Mouse (Mus musculus) neutrophil, adult 5-6 weeks (primary cell): ENCODE results near the gene Blnk. TPM values are rescaled to one million over a fixed set of nuclear protein-coding genes. Genes with fewer than 3 reads are reported as not detected.
A peak's percentile ranks its signal among the peaks of the same experiment; 100 is the strongest.

ENCODE experiments used
- ATAC-seq: fragments of 151-379, 151-347 bp; 2 replicates; pipeline ENCODE4 v1.8.0; 2017; ENCODE audit warnings: mild to moderate bottlenecking, moderate TSS enrichment; ENCODE audit not compliant: insufficient number of reproducible peaks, poor library complexity, low FRiP score, severe bottlenecking; ENCODE audit errors: extremely low read depth
- total RNA-seq: library from RNA; stranded (forward); fragments of 200-1000 nt; gene quantifications from 2 replicates; pipeline ENCODE4 v1.2.3, GENCODE M21; 2017

Blnk gene
- total RNA-seq, 1 experiment from 2014 or later = 203 TPM

GRCm38 (mm10) chr19:40976946-40977917 lies 17.1 kb downstream of the Blnk start:
- no peak for ATAC-seq

GRCm38 (mm10) chr19:40971273-40971914 lies 22.9 kb downstream of the Blnk start:
- ATAC-seq = no peak

- no peak for ATAC-seq
Measured at GRCm38 (mm10) chr19:40970775-40971174, 23.6 kb downstream of the Blnk start.

GRCm38 (mm10) chr19:40970301-40970700 lies 24.0 kb downstream of the Blnk start:
- ATAC-seq = peak; percentile 44; the same call in 1 of the 2 replicates

DNA sequence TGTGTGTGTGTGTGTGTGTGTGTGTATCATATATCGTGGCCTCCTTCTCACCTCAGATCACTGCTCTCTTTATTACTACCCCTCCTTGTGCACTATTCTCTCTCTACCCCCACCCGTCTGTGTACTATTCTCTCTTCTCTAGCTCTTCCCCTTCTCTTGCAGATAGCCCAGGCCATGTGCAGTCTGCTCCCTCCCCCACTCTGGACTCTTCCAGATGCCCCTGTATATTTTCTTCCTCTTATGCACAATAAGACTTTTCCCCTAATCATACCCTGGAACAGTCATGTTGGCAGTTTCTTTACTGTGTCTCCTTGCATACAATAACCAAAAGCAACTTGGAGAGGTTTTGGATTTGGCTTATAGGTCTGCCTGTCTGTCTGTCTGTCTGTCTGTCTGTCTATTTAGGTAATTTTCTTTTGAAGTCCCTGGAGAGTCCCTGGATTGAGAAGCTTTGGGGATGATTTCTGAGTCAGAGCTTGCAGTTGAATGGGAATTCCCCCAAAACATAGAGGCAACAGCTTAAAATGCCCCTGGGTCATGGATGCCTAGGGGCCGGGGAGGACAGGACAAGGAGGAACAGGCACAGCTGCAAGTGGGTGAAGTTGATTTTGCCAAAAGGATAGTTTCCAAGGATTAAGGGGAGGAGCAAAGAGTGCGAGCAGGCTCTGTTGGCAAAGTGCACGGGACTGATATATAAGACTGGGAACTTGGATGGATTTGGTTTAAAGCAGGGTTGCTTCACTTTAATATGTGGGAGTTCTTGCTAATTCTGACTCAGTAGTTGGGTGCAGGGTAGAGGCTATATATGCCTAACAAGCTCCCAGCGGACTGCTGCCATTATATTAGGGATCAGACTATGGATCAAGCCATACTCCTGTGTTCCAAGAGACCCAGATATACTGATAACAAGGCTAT lies 29.1 kb downstream of the Blnk start:
- no peak for ATAC-seq

DNA sequence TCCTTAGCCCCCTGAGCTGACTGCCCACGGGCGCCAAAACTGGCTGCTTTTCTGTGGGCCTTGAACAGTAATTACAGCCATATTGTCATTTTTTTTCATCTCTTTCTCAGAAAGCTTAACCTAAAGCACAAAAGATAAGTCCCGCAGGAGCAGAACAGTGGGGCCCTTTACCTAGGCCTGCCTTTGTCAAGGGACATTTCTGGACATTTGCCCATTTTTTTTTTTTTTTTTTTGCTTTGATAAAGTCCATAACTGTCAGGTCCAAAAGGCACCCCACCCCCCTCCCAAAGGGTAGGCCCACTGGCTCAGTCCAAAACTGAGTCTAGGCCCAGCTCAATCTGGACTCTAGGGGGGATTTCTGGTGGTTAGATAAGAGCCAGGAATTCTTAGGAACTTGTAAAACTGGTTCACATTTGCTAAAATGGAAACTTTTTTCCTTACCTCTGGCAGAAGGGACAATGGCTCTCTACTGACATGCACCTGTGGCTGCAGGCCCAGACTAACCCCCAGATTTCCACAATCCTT lies 29.9 kb downstream of the Blnk start:
- no peak for ATAC-seq

GRCm38 (mm10) chr19:40962988-40963387 lies 31.3 kb downstream of the Blnk start:
- ATAC-seq = peak; percentile 89

- ATAC-seq = no peak
Measured at GRCm38 (mm10) chr19:40958981-40959380, 35.4 kb downstream of the Blnk start.

- ATAC-seq = no peak
Measured at GRCm38 (mm10) chr19:40946937-40947577, 47.3 kb downstream of the Blnk start.

- ATAC-seq = no peak
Measured at GRCm38 (mm10) chr19:40943552-40943951, 50.8 kb downstream of the Blnk start.

DNA sequence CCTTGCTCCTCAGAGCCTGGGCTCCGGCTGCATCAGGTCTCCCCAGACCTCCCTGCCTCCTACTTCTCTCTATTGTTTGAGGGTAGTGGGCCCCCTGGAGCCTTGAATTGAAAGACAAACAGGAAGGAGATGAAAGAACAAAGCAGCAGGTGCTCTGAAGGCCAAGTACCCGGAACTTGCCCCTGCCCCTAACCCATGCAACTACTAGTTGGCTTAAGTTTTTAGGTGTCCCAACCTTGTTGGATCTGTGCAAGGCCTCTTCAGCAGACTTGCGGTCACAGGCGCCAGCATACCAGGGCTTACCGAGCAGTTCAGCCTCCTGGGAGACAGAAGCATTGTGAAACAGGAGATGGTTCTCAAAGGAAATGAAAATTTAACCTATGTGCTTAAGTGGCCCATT lies 58.3 kb downstream of the Blnk start:
- ATAC-seq = no peak

- no peak for ATAC-seq
Measured at GRCm38 (mm10) chr19:40935376-40935775, 59.0 kb downstream of the Blnk start.

GRCm38 (mm10) chr19:40931581-40932369 lies 62.6 kb downstream of the Blnk start:
- no peak for ATAC-seq

GRCm38 (mm10) chr19:40895393-40895703 lies 99.0 kb downstream of the Blnk start:
- no peak for ATAC-seq

DNA sequence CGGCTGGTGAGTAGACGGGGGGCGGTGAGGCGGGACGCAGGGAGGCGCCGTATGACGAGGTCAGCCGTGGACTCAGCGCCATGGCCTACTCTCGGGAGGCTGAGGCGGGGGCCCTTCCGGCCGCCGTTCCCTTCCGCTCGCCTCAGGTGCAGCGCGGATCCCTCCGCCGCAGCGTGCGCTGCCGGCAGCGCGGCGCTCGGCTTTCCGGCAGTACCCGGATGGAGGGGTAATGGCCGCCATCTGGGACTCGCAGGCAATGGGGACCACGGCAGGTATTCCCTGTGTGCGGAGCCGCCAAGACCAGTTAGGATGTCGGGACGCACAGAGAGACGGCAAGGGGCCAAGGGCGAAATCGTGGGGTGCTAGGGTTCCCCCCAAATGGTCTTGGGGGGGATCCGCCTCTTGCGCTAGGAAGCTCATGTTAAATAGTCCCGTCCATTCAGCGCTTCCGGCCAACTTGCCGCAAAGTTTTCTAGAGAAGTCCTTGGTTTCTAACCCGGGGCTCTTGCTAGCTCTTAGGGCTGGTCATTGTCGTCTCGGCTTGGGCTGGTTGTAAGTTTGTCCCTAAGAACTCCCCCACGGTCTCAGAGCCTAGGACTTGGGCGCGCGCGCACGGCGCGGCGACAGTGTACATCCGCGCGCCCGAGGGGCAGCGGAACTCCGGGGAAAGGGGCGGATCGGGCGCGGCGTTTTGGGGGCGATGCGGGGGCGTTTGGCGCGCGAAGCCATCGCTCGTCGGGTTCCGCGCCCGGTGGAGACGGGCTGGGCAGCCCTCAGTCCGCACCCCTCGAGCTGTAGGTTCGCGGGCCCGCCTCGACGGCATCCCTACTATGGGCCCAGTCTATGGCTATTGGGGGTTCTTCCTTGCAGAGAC lies 99.6 kb downstream of the Blnk start, which contains the start of gene Zfp518a:
Zfp518a (plus strand) TSS at position 187 of the 874 bp plus-strand sequence.
- ATAC-seq = peak; percentile 88

DNA sequence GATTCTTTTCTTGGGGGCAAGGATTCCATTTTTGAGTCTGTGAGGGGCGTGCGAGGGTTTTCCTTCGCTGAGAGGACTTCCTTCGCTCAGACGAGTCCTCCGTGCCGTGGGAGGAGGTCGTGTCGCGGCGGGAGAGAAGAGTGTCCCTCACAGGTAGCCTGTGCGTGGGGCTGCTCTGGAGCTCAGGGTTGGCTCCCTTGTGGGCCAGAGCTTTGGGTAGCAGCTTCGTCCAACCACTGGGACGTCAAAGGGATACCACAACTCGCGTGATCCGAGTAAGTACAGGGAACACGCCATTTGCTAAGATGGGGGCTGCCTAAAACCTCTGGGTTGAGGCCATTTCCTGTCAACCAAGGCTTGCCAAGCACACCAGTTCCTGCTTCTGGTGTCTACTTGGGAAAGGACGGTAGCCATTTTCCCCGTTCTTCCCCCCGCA lies 100.2 kb downstream of the Blnk start:
- 0 out of 2 replicates have a peak, but pooled peaks have one; percentile 4 for ATAC-seq

GRCm38 (mm10) chr19:40888887-40889286 lies 105.4 kb downstream of the Blnk start:
- peak; percentile 39; the same call in 1 of the 2 replicates for ATAC-seq
